Mouse (Mus musculus) forebrain, embryonic 15.5 days (tissue): ENCODE data around the gene Ube2q1. TPM values are rescaled to one million over a fixed set of nuclear protein-coding genes. Genes with fewer than 3 reads are reported as not detected.
"Not testable (repeated sequence)": the region's sequence is repeated elsewhere in the genome, so short reads cannot be mapped to it uniquely, and the experiment has no call there.

Experiments
- ATAC-seq: fragments of 200-750 bp; cut with Nextera tagmentation; replicated peaks from 2 replicates; pipeline ENCODE4 v1.8.0; 2017; ENCODE audit warnings: mild to moderate bottlenecking, moderate TSS enrichment, moderate library complexity
- H3K27ac ChIP-seq: fragments of 300-500 bp; sonication (generic); replicated peaks from 2 replicates; pipeline ENCODE4 v1.5.1; 2015; ENCODE audit warnings: mild to moderate bottlenecking, inconsistent platforms
- H3K27me3 ChIP-seq: fragments of 300-500 bp; sonication (generic); 2 replicates; pipeline ENCODE4 v1.6.1; 2015; ENCODE audit warnings: inconsistent platforms
- H3K36me3 ChIP-seq: fragments of 300-500 bp; sonication (generic); 2 replicates; pipeline ENCODE4 v1.6.1; 2015; ENCODE audit warnings: mild to moderate bottlenecking, inconsistent platforms
- H3K4me1 ChIP-seq: fragments of 300-500 bp; sonication (generic); 2 replicates; pipeline ENCODE4 v1.6.1; 2015; ENCODE audit warnings: inconsistent platforms
- H3K4me2 ChIP-seq: fragments of 300-500 bp; sonication (generic); replicated peaks from 2 replicates; pipeline ENCODE4 v1.6.1; 2015; ENCODE audit warnings: mild to moderate bottlenecking, inconsistent platforms
- H3K4me3 ChIP-seq: fragments of 300-500 bp; sonication (generic); 2 replicates; pipeline ENCODE4 v1.5.1; 2015; ENCODE audit warnings: mild to moderate bottlenecking, inconsistent platforms
- H3K9ac ChIP-seq: fragments of 300-500 bp; sonication (generic); replicated peaks from 2 replicates; pipeline ENCODE4 v1.6.1; 2015; ENCODE audit warnings: mild to moderate bottlenecking, inconsistent platforms
- H3K9me3 ChIP-seq: fragments of 300-500 bp; sonication (generic); 2 replicates; pipeline ENCODE4 v1.6.1; 2016; ENCODE audit warnings: inconsistent platforms
- WGBS: fragments of 180-500 bp; shearing (Covaris S2); methylation state at CpG from one replicate; pipeline ENCODE4 v1.1.7; 2015; ENCODE audit warnings: mixed read lengths; 5-methylcytosine and 5-hydroxymethylcytosine counted together
- polyA plus RNA-seq: library from polyadenylated mRNA; unstranded; fragments of >200 nt; fragmentation: Nextera tagmentation; extraction: Ambion mirVana; gene quantifications from 2 replicates; pipeline ENCODE4 v1.2.1, GENCODE M21; 2015

Ube2q1 gene
- polyA plus RNA-seq, 1 experiment from 2014 or later: 13.4 TPM

- no peaks in the 10 kb centered on the region for H3K9me3 ChIP-seq
- no peak overlapping the region for H3K9ac ChIP-seq
- no peaks in the 10 kb centered on the region for H3K36me3 ChIP-seq
- ATAC-seq: no peak
- no peak overlapping the region for H3K4me3 ChIP-seq
- H3K4me2 ChIP-seq: no peak overlapping the region
- no peaks in the 10 kb centered on the region for H3K4me1 ChIP-seq
- 71% methylated on average over 5 of the region's 5 CpGs for WGBS
- H3K27ac ChIP-seq: no peak overlapping the region
- H3K27me3 ChIP-seq: no peaks in the 10 kb centered on the region
These were observed 22.3 kb downstream of the Ube2q1 start for GRCm38 (mm10) chr3:89795746-89796145.

- WGBS: 68% methylated on average over 4 of the region's 4 CpGs
These were observed 22.9 kb downstream of the Ube2q1 start for GRCm38 (mm10) chr3:89796358-89796757.

GRCm38 (mm10) chr3:89798518-89798917 lies 25.1 kb downstream of the Ube2q1 start:
- Histone ChIP-seq H3K4me3 (no peak overlapping the region), H3K4me1 (no peaks in the 10 kb centered on the region), H3K36me3 (no peaks in the 10 kb centered on the region), H3K4me2 (no peak overlapping the region), H3K9ac (no peak overlapping the region), H3K9me3 (no peaks in the 10 kb centered on the region), H3K27me3 (no peaks in the 10 kb centered on the region), H3K27ac (no peak overlapping the region)
- WGBS: 82% methylated on average over 3 of the region's 3 CpGs
- no peak for ATAC-seq

More at GRCm38 (mm10) chr3:89796358-89796757, 22.9 kb downstream of the Ube2q1 start:
- no peak overlapping the region for H3K9ac ChIP-seq
- no peaks in the 10 kb centered on the region for H3K27me3 ChIP-seq
- no peaks in the 10 kb centered on the region for H3K9me3 ChIP-seq
- ATAC-seq: no peak
- no peaks in the 10 kb centered on the region for H3K36me3 ChIP-seq
- no peak overlapping the region for H3K27ac ChIP-seq
- H3K4me3 ChIP-seq: no peak overlapping the region
- H3K4me1 ChIP-seq: no peaks in the 10 kb centered on the region
- no peak overlapping the region for H3K4me2 ChIP-seq

- 5% methylated on average over 13 of the region's 13 CpGs for WGBS
- H3K4me2 ChIP-seq: no peak overlapping the region
- H3K4me3 ChIP-seq: no peak overlapping the region
- no peaks in the 10 kb centered on the region for H3K27me3 ChIP-seq
- no peaks in the 10 kb centered on the region for H3K4me1 ChIP-seq
- H3K9me3 ChIP-seq: no peaks in the 10 kb centered on the region
- no peak for ATAC-seq
- H3K9ac ChIP-seq: no peak overlapping the region
- H3K36me3 ChIP-seq: no peaks in the 10 kb centered on the region
- H3K27ac ChIP-seq: no peak overlapping the region
These were observed 26.1 kb downstream of the Ube2q1 start for GRCm38 (mm10) chr3:89799476-89799875.

- ATAC-seq, H3K27ac ChIP-seq, H3K4me2 ChIP-seq, H3K27me3 ChIP-seq, H3K9me3 ChIP-seq, H3K9ac ChIP-seq, H3K4me1 ChIP-seq, H3K4me3 ChIP-seq, H3K36me3 ChIP-seq: not testable (repeated sequence)
- 35% methylated on average over 3 of the region's 3 CpGs for WGBS
These were observed 26.7 kb downstream of the Ube2q1 start for GRCm38 (mm10) chr3:89800078-89800477.

- ATAC-seq: no peak
- WGBS: 59% methylated on average over 5 of the region's 5 CpGs
- no peaks in the 10 kb centered on the region for H3K27me3 ChIP-seq
- H3K4me1 ChIP-seq: no peaks in the 10 kb centered on the region
- H3K36me3 ChIP-seq: no peaks in the 10 kb centered on the region
- no peak overlapping the region for H3K4me2 ChIP-seq
- H3K4me3 ChIP-seq: no peak overlapping the region
- no peak overlapping the region for H3K9ac ChIP-seq
- H3K9me3 ChIP-seq: no peaks in the 10 kb centered on the region
- no peak overlapping the region for H3K27ac ChIP-seq
These were observed 27.5 kb downstream of the Ube2q1 start for GRCm38 (mm10) chr3:89800774-89801506.

GRCm38 (mm10) chr3:89801507-89801847 lies 28.1 kb downstream of the Ube2q1 start:
- H3K9me3 ChIP-seq: no peaks in the 10 kb centered on the region
- H3K27me3 ChIP-seq: no peaks in the 10 kb centered on the region
- no peak overlapping the region for H3K27ac ChIP-seq
- WGBS: 49% methylated on average over 3 of the region's 3 CpGs
- ATAC-seq: no peak
- H3K4me3 ChIP-seq: no peak overlapping the region
- H3K36me3 ChIP-seq: no peaks in the 10 kb centered on the region
- no peak overlapping the region for H3K4me2 ChIP-seq
- H3K9ac ChIP-seq: no peak overlapping the region
- H3K4me1 ChIP-seq: no peaks in the 10 kb centered on the region

- H3K4me3 ChIP-seq: no peak overlapping the region
- H3K36me3 ChIP-seq: no peaks in the 10 kb centered on the region
- H3K4me2 ChIP-seq: no peak overlapping the region
- 75% methylated on average over 15 of the region's 15 CpGs for WGBS
- no peaks in the 10 kb centered on the region for H3K27me3 ChIP-seq
- H3K9ac ChIP-seq: no peak overlapping the region
- H3K4me1 ChIP-seq: no peaks in the 10 kb centered on the region
- no peak overlapping the region for H3K27ac ChIP-seq
- no peak for ATAC-seq
- no peaks in the 10 kb centered on the region for H3K9me3 ChIP-seq
These were observed 29.5 kb downstream of the Ube2q1 start for GRCm38 (mm10) chr3:89802876-89803275.

- Histone ChIP-seq H3K4me1 (no peaks in the 10 kb centered on the region), H3K4me3 (no peak overlapping the region), H3K27ac (no peak overlapping the region), H3K27me3 (no peaks in the 10 kb centered on the region), H3K36me3 (no peaks in the 10 kb centered on the region), H3K4me2 (no peak overlapping the region), H3K9ac (no peak overlapping the region), H3K9me3 (no peaks in the 10 kb centered on the region)
- WGBS: 69% methylated on average over 4 of the region's 4 CpGs
- ATAC-seq: no peak
These were observed 31.8 kb downstream of the Ube2q1 start for GRCm38 (mm10) chr3:89805179-89805578.

- 93% methylated on average over 2 of the region's 2 CpGs for WGBS
These were observed 33.3 kb downstream of the Ube2q1 start for GRCm38 (mm10) chr3:89806751-89807150.

GRCm38 (mm10) chr3:89807171-89807570 lies 33.8 kb downstream of the Ube2q1 start:
- no peak overlapping the region for H3K27ac ChIP-seq
- no peak overlapping the region for H3K4me2 ChIP-seq
- no peaks in the 10 kb centered on the region for H3K9me3 ChIP-seq
- no peak overlapping the region for H3K9ac ChIP-seq
- WGBS: 94% methylated on average over 3 of the region's 3 CpGs
- H3K36me3 ChIP-seq: no peaks in the 10 kb centered on the region
- ATAC-seq: no peak
- no peaks in the 10 kb centered on the region for H3K27me3 ChIP-seq
- no peak overlapping the region for H3K4me3 ChIP-seq
- no peaks in the 10 kb centered on the region for H3K4me1 ChIP-seq

More at GRCm38 (mm10) chr3:89806751-89807150, 33.3 kb downstream of the Ube2q1 start:
- no peak overlapping the region for H3K4me2 ChIP-seq
- H3K27ac ChIP-seq: no peak overlapping the region
- ATAC-seq: no peak
- no peaks in the 10 kb centered on the region for H3K27me3 ChIP-seq
- H3K9ac ChIP-seq: no peak overlapping the region
- no peak overlapping the region for H3K4me3 ChIP-seq
- no peaks in the 10 kb centered on the region for H3K36me3 ChIP-seq
- no peaks in the 10 kb centered on the region for H3K9me3 ChIP-seq
- H3K4me1 ChIP-seq: no peaks in the 10 kb centered on the region

GRCm38 (mm10) chr3:89807881-89808280 lies 34.5 kb downstream of the Ube2q1 start:
- Histone ChIP-seq H3K27me3 (no peaks in the 10 kb centered on the region), H3K4me3 (no peak overlapping the region), H3K9ac (no peak overlapping the region), H3K4me2 (no peak overlapping the region), H3K27ac (no peak overlapping the region), H3K4me1 (no peaks in the 10 kb centered on the region), H3K9me3 (no peaks in the 10 kb centered on the region), H3K36me3 (no peaks in the 10 kb centered on the region)
- WGBS: 87% methylated on average over 5 of the region's 5 CpGs
- no peak for ATAC-seq

- 60% methylated on average over 9 of the region's 9 CpGs for WGBS
These were observed 35.2 kb downstream of the Ube2q1 start for GRCm38 (mm10) chr3:89808638-89809037.

More at GRCm38 (mm10) chr3:89808638-89809037, 35.2 kb downstream of the Ube2q1 start:
- H3K9ac ChIP-seq: no peak overlapping the region
- no peak overlapping the region for H3K27ac ChIP-seq
- ATAC-seq: no peak
- H3K36me3 ChIP-seq: no peaks in the 10 kb centered on the region
- H3K27me3 ChIP-seq: no peaks in the 10 kb centered on the region
- H3K9me3 ChIP-seq: no peaks in the 10 kb centered on the region
- H3K4me1 ChIP-seq: no peaks in the 10 kb centered on the region
- no peak overlapping the region for H3K4me2 ChIP-seq
- no peak overlapping the region for H3K4me3 ChIP-seq
